Mouse (Mus musculus) embryonic facial prominence, embryonic 14.5 days (tissue): ENCODE data around the gene Taar1. TPM values are rescaled to one million over a fixed set of nuclear protein-coding genes. Genes with fewer than 3 reads are reported as not detected.

ENCODE experiments used
- ATAC-seq: fragments of 200-750 bp; cut with Nextera tagmentation; 2 replicates; pipeline ENCODE4 v1.8.0; 2017; ENCODE audit warnings: low read depth, moderate number of reproducible peaks, moderate TSS enrichment
- DNase-seq: peaks from one replicate; pipeline ENCODE4 v3.0.0-alpha.2; 2015; ENCODE audit warnings: low spot score
- H3K27ac ChIP-seq: fragments of 300-500 bp; sonication (generic); replicated peaks from 2 replicates; pipeline ENCODE4 v1.5.1; 2014; ENCODE audit warnings: low read depth, mild to moderate bottlenecking, low read length, moderate library complexity
- H3K27me3 ChIP-seq: fragments of 300-500 bp; sonication (generic); replicated peaks from 2 replicates; pipeline ENCODE4 v1.6.1; 2014; ENCODE audit warnings: low read length; ENCODE audit not compliant: control insufficient read depth, insufficient read depth
- H3K36me3 ChIP-seq: fragments of 300-500 bp; sonication (generic); 2 replicates; pipeline ENCODE4 v1.6.1; 2014; ENCODE audit warnings: low read length, mixed read lengths; ENCODE audit not compliant: control insufficient read depth, insufficient read depth
- H3K4me1 ChIP-seq: fragments of 300-500 bp; sonication (generic); 2 replicates; pipeline ENCODE4 v1.6.1; 2014; ENCODE audit warnings: antibody characterized with exemption, low read length; ENCODE audit not compliant: control insufficient read depth, insufficient read depth
- H3K4me2 ChIP-seq: fragments of 300-500 bp; sonication (generic); 2 replicates; pipeline ENCODE4 v1.6.1; 2014; ENCODE audit warnings: low read depth, mild to moderate bottlenecking, low read length, moderate library complexity, mixed read lengths
- H3K4me3 ChIP-seq: fragments of 300-500 bp; sonication (generic); 2 replicates; pipeline ENCODE4 v1.5.1; 2014; ENCODE audit warnings: low read depth, mild to moderate bottlenecking, low read length
- H3K9ac ChIP-seq: fragments of 300-500 bp; sonication (generic); 2 replicates; pipeline ENCODE4 v1.6.1; 2014; ENCODE audit warnings: low read depth, mild to moderate bottlenecking, low read length, moderate library complexity, mixed read lengths
- H3K9me3 ChIP-seq: fragments of 300-500 bp; sonication (generic); 2 replicates; pipeline ENCODE4 v1.6.1; 2016; ENCODE audit warnings: low read length; ENCODE audit not compliant: control insufficient read depth
- WGBS: fragments of 180-500 bp; shearing (Covaris S2); extraction: QIAGEN DNeasy Blood & Tissue Kit; methylation state at CpG from one replicate; pipeline ENCODE4 v1.1.7; 2014; 5-methylcytosine and 5-hydroxymethylcytosine counted together
- polyA plus RNA-seq: library from polyadenylated mRNA; unstranded; fragments of >200 nt; fragmentation: Nextera tagmentation; extraction: Ambion mirVana; gene quantifications from 2 replicates; pipeline ENCODE4 v1.2.1, GENCODE M21; 2014

The Taar1 gene
- polyA plus RNA-seq, 1 experiment from 2014 or later: not detected

- 78% methylated on average over 3 of the region's 3 CpGs for WGBS
- H3K27ac ChIP-seq: no peak overlapping the region
- H3K4me3 ChIP-seq: no peak overlapping the region
- no peaks in the 10 kb centered on the region for H3K4me1 ChIP-seq
- no peaks in the 10 kb centered on the region for H3K36me3 ChIP-seq
- no peaks in the 10 kb centered on the region for H3K27me3 ChIP-seq
- ATAC-seq: no peak
- no peak overlapping the region for H3K9ac ChIP-seq
- H3K9me3 ChIP-seq: no peaks in the 10 kb centered on the region
- H3K4me2 ChIP-seq: no peak overlapping the region
- no peak for DNase-seq
Measured at GRCm38 (mm10) chr10:23922468-23922867, 2.3 kb downstream of the Taar1 start.

DNA sequence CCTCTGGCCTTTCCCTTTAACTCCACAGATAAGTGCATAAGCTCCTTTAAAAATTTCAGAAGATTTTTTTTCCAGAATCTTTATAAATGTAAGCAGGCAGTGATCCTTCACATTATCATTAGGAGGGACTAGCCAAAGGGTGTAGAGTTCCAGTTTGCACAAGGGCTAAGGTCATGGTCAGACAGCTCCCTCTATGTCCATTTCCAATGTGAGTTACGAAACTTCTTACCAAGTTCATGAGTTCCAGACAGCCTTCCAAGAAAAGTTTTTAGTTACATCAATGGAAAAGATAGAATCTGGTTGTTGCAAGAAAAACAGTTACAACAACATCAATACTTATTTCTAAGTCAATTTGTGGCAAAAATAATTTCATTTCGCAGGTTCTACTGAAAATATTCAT, 3.8 kb downstream of the Taar1 start:
- ATAC-seq: no peak
- WGBS: 84% methylated on average over 2 of the region's 2 CpGs
- no peaks in the 10 kb centered on the region for H3K36me3 ChIP-seq
- no peaks in the 10 kb centered on the region for H3K9me3 ChIP-seq
- H3K4me1 ChIP-seq: no peaks in the 10 kb centered on the region
- H3K27ac ChIP-seq: no peak overlapping the region
- DNase-seq: no peak
- no peak overlapping the region for H3K9ac ChIP-seq
- H3K27me3 ChIP-seq: no peaks in the 10 kb centered on the region
- no peak overlapping the region for H3K4me3 ChIP-seq
- no peak overlapping the region for H3K4me2 ChIP-seq

- H3K36me3 ChIP-seq: no peaks in the 10 kb centered on the region
- no peaks in the 10 kb centered on the region for H3K27me3 ChIP-seq
- no peak overlapping the region for H3K27ac ChIP-seq
- H3K4me3 ChIP-seq: no peak overlapping the region
- DNase-seq (no peak), ATAC-seq (no peak)
- WGBS: 34% methylated on average over 4 of the region's 4 CpGs
- no peaks in the 10 kb centered on the region for H3K9me3 ChIP-seq
- H3K9ac ChIP-seq: no peak overlapping the region
- H3K4me1 ChIP-seq: no peaks in the 10 kb centered on the region
- no peak overlapping the region for H3K4me2 ChIP-seq
Measured at GRCm38 (mm10) chr10:23937613-23938012, 17.5 kb downstream of the Taar1 start.

DNA sequence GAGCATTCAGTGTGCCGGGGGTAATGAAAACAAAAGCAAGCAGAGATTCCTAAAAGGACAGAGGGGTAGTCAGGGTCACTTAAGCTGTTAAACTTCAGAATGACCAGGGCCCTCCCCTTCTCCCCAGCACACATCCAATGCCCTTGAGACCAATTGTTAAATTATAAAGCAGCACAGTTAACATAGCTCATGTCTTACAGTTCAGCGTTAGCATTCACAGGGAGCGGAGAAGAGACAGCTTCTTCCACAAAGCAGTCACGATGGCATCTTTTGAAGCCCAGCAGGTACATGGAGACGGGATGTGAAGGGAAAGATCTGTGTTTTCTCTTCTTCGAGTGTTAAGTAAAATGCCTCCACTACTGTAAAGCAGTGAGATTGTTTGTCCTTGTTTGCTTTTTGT, 18.2 kb downstream of the Taar1 start, which contains the start of gene Taar2:
Taar2 (plus strand) TSS at position 261 of the 400 bp plus-strand sequence.
- no peak within 1 kb of the TSS for H3K27ac ChIP-seq
- H3K4me1 ChIP-seq: no peaks in the 10 kb centered on the region
- ATAC-seq (no peak), DNase-seq (no peak)
- no peaks in the 10 kb centered on the region for H3K27me3 ChIP-seq
- WGBS: 54% methylated on average over 6 of the region's 6 CpGs
- H3K36me3 ChIP-seq: no peaks in the 10 kb centered on the region
- no peak within 1 kb of the TSS for H3K9ac ChIP-seq
- no peak within 1 kb of the TSS for H3K4me2 ChIP-seq
- H3K4me3 ChIP-seq: no peak within 1 kb of the TSS
- H3K9me3 ChIP-seq: no peaks in the 10 kb centered on the region

GRCm38 (mm10) chr10:23942465-23942864, 22.3 kb downstream of the Taar1 start:
- H3K27ac ChIP-seq: no peak overlapping the region
- H3K9ac ChIP-seq: no peak overlapping the region
- no peaks in the 10 kb centered on the region for H3K27me3 ChIP-seq
- no peak overlapping the region for H3K4me2 ChIP-seq
- 76% methylated on average over 5 of the region's 5 CpGs for WGBS
- no peaks in the 10 kb centered on the region for H3K9me3 ChIP-seq
- no peaks in the 10 kb centered on the region for H3K4me1 ChIP-seq
- ATAC-seq (no peak), DNase-seq (no peak)
- H3K36me3 ChIP-seq: no peaks in the 10 kb centered on the region
- H3K4me3 ChIP-seq: no peak overlapping the region

GRCm38 (mm10) chr10:23948026-23948425, 27.9 kb downstream of the Taar1 start:
- Histone ChIP-seq H3K4me2 (no peak overlapping the region), H3K27me3 (no peaks in the 10 kb centered on the region), H3K9ac (no peak overlapping the region), H3K4me3 (no peak overlapping the region), H3K4me1 (no peaks in the 10 kb centered on the region), H3K27ac (no peak overlapping the region), H3K9me3 (no peaks in the 10 kb centered on the region), H3K36me3 (no peaks in the 10 kb centered on the region)
- DNase-seq (no peak), ATAC-seq (no peak)
- WGBS: 60% methylated on average over 7 of the region's 7 CpGs

GRCm38 (mm10) chr10:23949508-23950005, 29.4 kb downstream of the Taar1 start, which contains the start of gene Taar3:
Gene Taar3, plus strand, starts transcription at chr10:23949558.
- Histone ChIP-seq H3K9ac (no peak within 1 kb of the TSS), H3K4me1 (no peaks in the 10 kb centered on the region), H3K4me2 (no peak within 1 kb of the TSS), H3K4me3 (no peak within 1 kb of the TSS), H3K36me3 (no peaks in the 10 kb centered on the region), H3K9me3 (no peaks in the 10 kb centered on the region), H3K27me3 (no peaks in the 10 kb centered on the region), H3K27ac (no peak within 1 kb of the TSS)
- ATAC-seq (no peak), DNase-seq (no peak)
- WGBS: 76% methylated on average over 16 of the region's 16 CpGs

DNA sequence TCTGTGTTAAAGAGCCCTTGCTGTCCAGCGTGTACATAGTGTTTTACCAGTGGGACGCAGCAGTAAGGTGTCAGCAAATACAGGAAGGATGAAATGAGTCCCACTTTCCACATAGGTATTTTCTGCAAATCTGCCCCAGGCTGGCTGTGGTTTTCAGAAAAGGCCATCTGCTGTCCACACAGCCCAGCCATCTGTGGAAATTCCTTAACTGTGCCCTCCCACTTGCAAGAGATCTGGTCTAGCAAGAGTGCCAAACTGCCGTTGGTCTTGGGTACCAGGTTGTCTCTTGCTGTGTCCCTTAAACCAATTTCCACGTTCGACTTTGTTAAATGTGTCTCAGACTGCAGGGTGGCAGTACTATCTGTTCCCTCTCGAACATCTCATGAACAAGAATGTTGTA, 31.6 kb downstream of the Taar1 start:
- Histone ChIP-seq H3K4me1 (no peaks in the 10 kb centered on the region), H3K9me3 (no peaks in the 10 kb centered on the region), H3K9ac (no peak overlapping the region), H3K27me3 (no peaks in the 10 kb centered on the region), H3K27ac (no peak overlapping the region), H3K4me2 (no peak overlapping the region), H3K36me3 (no peaks in the 10 kb centered on the region), H3K4me3 (no peak overlapping the region)
- DNase-seq: no peak
- WGBS: 75% methylated on average over 6 of the region's 6 CpGs
- ATAC-seq: no peak

DNA sequence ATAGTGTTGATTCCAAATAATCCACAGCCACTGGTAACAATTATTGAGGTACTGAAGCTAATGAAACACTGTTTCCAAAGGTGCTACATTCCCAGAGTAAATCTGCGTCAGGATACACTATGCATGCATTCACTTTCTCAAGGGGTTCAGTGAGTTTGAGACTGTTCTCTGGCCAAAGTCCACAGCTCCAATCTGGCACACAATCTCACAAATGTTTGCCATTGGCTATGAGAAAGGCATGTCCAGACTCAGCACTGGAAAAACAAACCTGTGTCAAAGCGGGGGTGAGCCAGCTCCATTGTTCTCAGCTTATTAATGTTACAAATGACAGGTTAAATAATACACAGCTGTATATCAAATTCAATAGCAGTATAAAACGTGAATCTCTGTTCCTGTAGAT, 38.9 kb downstream of the Taar1 start:
- Histone ChIP-seq H3K27me3 (no peaks in the 10 kb centered on the region), H3K9ac (no peak overlapping the region), H3K27ac (no peak overlapping the region), H3K4me3 (no peak overlapping the region), H3K4me1 (no peaks in the 10 kb centered on the region), H3K4me2 (no peak overlapping the region), H3K36me3 (no peaks in the 10 kb centered on the region), H3K9me3 (no peaks in the 10 kb centered on the region)
- DNase-seq (peak; percentile 42), ATAC-seq (no peak)
- 52% methylated on average over 3 of the region's 3 CpGs for WGBS
